Mouse (Mus musculus): Measurements from ENCODE around the gene Rsad1.
A peak's percentile ranks its signal among the peaks of the same experiment; 100 is the strongest.

Rsad1 gene

GRCm38 (mm10) chr11:94491035-94491748 lies 57.9 kb downstream of the Rsad1 start:
- peak; percentile 55 to 72 for DNase-seq

Data from lung, postnatal 4 days (tissue).